Mouse (Mus musculus) regulatory T cell (primary cell): Measurements from ENCODE around the gene Prss54.

Experiments
- in situ Hi-C: fragments of 300-600 bp; cut with MboI, MseI; formaldehyde crosslinking; loops from one replicate; pipeline ENCODE4 v1.15.1; 2025; ENCODE audit warnings: high pct_unique_total_duplicates

Gene Prss54

DNA sequence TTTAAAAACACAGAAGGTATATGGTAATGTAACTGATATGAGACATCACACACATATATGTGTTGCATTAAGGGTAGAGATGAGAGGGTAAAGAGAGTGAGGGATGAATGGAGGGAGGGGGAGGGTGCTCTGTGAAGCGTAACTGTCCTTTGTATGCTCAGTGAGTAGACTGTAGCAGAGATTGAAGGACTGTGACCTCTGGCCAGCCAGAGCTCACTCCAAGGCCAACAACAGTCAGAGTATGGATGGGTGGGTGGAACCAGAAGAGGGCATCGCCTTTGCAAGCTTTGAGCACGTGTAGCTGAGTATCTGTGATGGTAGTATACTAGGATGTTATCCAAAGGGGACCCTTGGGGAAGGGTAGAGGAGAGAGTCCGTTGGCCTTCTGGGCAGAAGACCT, 24.6 kb downstream of the Prss54 start:
- in situ Hi-C loops: no loop called here

DNA sequence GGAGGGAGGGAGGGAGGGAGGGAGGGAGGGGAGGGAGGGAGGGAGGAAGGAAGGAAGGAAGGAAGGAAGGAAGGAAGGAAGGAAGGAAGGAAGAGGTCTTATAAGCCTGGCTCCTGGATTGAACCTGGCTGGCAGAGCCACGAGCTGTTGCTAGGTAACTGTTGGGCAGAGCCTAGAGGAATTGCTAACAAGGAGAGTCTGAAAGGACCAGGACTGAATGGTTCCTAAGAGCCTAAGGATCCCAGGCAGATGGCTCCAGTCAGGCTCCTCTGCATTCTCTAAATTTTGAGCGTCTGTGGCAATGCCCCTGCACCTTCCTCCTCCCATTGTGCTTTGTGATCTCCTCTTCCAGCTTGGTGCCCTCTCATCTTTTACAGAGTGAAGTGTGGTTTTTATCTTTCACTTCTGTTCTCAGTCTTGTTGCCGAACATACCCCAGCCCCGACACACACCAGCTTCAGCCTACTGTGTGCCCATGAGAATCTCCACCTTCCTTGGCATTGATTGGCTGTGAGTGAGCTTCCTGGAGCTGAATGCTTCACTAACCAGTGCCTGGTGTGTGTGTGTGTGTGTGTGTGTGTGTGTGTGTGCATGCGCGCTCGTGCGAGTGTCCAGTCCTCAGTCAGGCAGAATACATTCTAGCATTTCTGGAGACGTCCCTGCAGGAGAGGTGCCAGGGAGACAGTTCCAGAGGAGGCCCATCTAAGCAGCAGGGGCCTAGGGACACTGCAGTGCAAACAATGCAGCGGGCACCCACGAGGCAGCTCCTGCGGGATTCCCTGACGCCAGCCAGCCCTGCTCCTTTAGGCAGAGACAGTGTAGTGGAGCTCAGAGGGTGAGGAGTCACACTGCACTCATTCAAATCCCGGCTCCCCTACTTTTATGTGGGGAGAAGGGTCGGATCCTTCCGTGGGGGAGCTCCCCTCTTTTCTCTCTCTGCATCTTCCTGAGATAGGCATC, 26.0 kb downstream of the Prss54 start:
- in situ Hi-C loops: no loop called here

DNA sequence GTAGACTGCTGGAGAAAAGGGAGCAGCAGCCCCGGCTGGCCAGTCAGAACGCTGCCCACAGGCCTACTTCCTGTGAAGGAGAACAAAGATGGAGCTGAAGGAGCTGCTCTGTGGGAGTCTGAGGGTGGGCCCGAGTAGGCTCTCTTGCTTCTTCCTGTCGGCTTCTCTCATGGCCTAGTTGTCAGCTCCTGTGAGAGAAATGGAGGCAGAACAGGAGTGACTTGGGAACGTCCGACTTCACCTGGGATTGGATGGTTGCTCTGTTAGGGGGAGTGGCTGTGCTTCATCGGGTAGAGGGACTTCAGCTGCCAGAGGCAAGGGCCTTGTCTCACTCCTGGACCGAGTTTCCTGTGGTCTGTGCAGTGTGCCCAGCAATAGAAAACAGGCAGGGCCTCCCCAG, 28.2 kb downstream of the Prss54 start:
- in situ Hi-C loops: no loop called here

DNA sequence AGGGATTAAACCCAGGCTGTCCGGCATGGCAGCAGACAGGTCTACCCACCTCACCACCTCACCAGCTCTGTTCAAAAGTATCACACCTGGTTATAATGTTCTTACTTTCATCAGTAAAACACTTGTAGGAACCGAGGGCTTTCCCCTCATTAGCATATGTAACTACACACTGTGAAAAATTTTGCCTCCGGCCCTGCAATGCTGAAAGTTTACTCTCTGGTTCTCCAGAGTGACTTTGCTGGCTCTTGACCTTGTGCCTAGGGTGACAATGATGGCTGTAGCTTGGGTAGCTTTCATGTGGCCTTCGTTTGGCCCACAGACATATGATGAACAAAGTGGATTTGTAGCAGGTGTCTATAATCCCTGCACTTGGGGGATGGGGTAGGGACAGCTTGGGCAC, 29.2 kb downstream of the Prss54 start:
- in situ Hi-C loops: no loop called here

DNA sequence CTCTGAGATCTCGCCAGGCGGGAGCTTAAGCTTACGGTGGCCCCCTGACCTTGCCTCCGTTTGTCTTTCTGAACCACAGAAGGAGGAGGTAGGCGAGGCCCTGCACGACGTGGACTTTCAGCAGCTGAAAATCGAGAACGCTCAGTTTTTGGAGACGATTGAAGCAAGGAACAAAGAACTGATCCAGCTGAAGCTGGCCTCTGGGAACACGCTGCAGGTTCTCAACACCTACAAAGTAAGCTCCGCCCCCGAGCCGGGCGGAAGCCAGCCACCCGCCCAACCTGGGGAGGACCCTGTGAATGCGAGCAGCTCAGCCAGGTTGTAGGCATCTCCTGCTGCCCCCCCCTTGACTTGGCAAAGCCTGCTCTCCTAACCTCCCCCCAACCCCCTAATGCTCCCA, 30.3 kb downstream of the Prss54 start:
- in situ Hi-C loops: no loop called here

DNA sequence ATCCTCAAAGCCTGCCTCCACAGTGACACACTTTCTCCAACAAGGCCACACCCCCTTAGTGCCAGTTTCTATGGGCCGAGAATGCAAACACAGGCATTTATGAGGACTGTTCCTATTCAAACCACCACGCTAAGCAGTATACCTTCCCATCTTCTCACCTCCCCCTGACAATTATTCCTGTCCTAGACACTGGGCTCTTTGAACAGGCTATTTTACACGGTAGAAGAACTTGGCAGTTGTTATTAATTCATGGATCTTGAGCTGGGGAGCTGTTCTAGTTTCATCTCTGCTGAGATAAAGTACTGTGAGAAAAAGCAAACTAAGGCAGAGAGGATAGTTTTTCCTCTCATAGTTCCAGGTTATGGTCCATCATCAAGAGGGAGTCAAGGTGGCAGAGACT, 33.1 kb downstream of the Prss54 start:
- in situ Hi-C loops: no loop called here

DNA sequence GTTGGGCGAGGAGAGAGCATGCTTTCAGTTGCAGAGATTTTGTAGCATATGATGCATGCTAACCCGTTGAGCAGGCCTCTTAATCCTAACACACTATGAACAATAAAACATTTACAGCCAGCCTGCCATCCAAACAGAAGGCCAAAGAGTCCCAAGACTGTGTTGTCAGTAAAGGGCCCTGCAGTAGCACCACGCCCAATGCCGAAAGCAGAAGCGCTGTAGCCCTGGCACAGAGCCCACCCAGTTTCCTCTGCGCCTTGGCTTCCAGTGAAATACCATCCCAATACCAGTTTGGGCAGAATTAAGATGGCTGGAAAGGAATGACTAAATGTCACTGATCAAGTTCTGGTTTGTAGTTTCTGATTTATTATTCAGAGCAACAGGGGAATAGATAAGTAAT, 33.9 kb downstream of the Prss54 start:
- in situ Hi-C loops: no loop called here

DNA sequence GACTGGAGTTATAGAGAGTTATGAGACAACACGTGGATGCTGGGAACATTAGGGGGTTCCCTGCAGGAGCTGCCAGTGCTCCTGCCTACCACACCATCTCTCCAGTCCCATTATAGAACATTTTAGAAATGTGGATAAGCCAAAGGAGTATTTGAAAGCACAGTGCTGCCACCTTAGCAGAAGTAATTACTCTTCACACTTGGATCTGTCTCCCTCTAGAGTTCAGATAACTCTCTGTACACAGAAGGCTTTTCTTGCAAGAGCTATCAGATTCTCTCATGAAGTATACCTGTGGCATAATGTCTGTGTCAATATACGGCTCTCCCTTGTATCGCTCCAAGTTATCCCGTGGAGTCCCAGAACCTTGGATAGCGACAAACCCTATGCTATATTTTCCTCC, 36.7 kb downstream of the Prss54 start:
- in situ Hi-C loops: no loop called here

DNA sequence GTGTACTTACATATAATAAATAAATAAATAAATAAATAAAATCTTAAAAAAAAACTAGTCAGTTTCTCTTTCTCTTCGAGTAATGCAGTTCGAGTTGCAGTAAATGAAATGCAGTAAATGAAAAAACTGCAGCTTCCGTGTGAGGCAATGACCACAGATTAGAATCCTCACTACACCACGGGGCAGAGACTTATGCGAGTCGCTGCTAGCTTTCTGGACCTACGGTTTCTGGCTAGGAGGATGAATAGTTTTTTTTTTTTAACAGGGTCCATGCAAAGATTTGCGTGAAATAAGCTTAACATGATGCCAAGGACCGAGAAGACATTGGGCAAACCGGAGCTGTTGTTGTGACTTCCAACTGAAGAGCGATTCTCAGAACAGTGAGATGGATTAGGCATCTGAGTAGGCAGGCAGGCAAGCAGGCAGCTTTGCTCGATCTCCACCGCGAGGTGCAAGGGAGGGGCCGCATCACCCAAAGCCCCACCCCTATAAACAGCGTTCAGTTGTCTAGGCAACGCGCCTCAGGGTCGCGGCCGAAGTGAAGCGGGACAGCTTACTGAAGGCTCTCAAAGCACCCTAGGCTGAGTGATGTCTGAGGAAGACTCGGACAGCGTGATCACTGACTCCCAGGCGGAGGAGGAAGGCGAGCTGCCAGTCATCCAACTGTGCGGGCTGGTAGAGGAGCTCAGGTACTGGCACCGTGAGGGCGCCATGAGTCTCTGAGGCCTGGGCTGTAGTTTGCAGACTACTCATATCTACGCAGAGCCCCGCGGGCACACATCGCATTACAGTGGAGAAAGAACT, 42.4 kb downstream of the Prss54 start, which contains the start of gene Ccdc113:
TSS of gene Ccdc113 (plus strand) at position 502 of the 804 bp plus-strand sequence.
- in situ Hi-C loops: no loop called here

DNA sequence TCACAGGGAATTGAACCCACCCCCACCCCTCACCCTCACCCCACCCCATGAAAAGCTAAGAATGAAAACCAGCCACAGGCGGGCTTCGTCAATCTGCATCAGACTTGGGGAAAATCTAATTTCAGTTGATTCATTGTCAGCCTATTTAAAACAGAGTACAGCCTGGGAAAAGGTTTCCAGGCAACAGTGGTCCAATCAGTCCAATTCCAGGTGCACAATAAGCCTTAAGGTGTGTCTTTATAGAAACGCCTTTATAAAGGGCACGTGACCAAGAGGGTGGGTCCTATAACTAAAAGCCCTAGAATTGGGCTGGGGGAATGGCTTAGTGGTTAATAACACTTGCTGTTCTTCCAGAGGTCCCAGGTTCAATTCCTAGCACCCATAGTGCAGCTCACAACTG, 43.9 kb downstream of the Prss54 start:
- in situ Hi-C loops: no loop called here

DNA sequence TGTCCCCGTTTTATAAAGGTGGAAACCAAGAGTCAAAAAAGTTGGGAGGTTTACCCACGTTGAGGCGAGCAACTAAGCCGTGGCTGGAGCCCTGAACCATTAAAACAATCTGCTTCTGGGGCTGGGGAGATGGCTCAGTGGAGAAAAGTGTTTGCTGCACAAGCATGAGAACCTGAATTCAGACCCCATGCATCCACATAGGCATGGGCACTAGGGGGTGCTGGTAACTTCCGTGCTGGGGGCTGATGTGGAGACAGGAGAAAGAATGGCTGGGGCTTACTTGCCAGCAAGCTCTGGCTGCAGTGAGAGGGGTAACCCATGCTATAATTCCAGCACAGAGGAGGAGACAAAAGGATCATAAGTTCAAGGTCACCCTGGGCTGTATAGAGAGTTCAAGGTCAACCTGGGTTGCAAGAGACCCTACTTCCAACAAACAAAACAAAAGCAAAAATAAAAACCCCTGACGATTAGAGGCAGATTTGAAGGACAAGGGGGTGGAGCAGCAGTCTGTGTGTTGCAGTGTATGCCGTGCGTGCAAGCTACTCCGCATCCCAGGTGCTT, 47.3 kb downstream of the Prss54 start:
- in situ Hi-C loops: no loop called here

DNA sequence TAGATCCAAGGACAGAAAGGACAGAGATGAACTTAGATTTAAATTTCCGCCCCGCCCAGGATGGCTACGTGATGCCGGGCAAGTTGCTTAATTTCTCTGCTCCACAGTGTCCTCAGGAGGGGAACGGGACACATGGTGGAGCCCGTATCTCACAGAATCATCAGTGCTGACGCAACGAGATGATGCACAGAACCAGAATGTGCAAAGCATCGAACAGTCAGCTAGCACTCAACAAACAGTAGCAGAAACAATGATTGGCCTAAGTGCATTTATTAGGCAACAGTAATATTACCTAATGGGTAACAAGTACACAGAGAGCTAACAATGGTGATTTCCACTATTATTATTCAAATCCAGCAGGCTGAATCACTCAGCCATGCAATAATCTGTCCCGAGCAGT, 47.9 kb downstream of the Prss54 start:
- in situ Hi-C loops: no loop called here

DNA sequence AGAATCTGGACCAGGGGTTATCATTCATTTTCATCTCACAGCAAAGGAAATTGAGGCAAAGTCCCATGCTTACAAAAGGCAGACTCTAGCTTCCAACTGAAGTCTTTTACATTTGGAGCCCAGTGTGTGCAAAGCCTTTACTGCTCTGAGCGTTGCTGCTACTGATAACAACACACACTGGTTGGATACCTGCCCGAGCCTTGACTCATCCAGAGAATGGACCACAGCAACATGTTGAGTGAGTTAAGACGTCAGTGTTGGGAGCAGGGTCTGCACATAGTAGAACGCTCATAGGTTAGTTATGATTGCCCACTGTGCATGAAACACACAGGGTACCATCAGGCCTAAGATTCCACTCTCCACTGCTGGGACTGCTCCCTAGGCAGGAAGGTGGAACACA, 52.1 kb downstream of the Prss54 start:
- in situ Hi-C loops: no loop called here

DNA sequence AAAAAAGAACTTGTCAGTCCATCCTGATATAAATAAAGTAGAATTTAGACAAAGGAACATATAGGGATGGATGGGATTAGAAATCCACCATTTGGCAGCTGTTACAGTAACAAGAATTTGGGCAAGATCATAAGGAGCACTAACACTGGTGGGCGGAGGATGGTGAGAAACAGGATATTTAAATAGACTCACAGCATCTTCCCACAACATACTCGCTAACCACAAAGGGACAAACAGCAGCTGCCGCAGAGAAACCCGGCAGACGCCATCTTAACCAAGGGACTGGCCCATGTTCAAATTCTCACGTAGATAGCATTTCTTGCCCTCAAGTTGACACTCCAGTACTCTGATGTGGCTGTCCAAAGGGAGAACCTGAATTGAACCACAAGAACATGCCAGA, 59.2 kb downstream of the Prss54 start:
- in situ Hi-C loops: no loop called here

DNA sequence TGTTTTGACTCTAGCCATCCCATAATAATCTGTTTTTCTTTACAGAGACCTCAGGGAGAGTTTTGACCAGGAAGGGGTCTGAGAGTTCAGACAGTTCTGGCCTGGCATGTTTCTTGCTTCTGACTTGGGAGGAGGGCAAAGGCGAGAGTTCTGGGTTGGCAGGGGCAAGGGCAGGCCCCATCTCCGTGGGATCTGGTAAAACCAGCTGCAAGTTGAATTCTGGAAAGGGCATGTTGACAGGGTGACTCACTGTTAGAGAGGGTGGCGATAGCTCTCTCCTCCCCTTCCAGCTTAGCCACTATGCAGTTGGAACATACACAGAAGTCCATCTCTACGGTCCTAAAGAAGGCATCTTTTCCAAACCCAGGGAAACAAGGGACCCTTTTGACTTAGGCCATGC, 62.9 kb downstream of the Prss54 start:
- in situ Hi-C loops: no loop called here

DNA sequence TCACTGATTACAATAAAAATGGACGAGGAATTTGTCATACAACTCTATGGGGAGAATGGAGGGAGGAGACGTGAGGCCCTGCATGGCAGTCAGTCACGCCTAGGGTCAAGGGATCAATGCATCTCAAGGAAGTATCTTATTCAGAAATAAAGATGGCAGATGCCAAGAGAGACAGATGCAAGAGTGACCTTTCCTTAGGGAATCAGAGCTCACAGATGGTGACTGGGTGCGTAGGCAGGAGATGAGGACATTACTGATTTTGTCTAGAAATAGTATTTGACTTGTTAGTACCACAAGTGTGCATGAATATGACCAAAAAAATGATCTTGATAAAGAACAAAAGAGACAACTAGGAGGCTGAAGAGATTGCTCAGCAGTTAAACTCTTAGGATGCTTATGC, 63.9 kb downstream of the Prss54 start:
- in situ Hi-C loops: no loop called here
